Mouse (Mus musculus) stomach, embryonic 15.5 days (tissue): Measurements from ENCODE around the gene Tshb. TPM values are rescaled to one million over a fixed set of nuclear protein-coding genes. Genes with fewer than 3 reads are reported as not detected.

Experiments
- ATAC-seq: fragments of 200-750 bp; cut with Nextera tagmentation; 2 replicates; pipeline ENCODE4 v1.8.0; 2017; ENCODE audit warnings: low read depth, moderate number of reproducible peaks, moderate TSS enrichment; ENCODE audit not compliant: insufficient read depth, low FRiP score
- H3K27ac ChIP-seq: fragments of 300-500 bp; sonication (generic); 2 replicates; pipeline ENCODE4 v1.5.1; 2015; ENCODE audit warnings: mild to moderate bottlenecking, inconsistent platforms
- H3K27me3 ChIP-seq: fragments of 300-500 bp; sonication (generic); replicated peaks from 2 replicates; pipeline ENCODE4 v1.6.1; 2015; ENCODE audit warnings: inconsistent platforms
- H3K36me3 ChIP-seq: fragments of 300-500 bp; sonication (generic); 2 replicates; pipeline ENCODE4 v1.6.1; 2015; ENCODE audit warnings: inconsistent platforms
- H3K4me1 ChIP-seq: fragments of 300-500 bp; sonication (generic); 2 replicates; pipeline ENCODE4 v1.6.1; 2015; ENCODE audit warnings: inconsistent platforms
- H3K4me2 ChIP-seq: fragments of 300-500 bp; sonication (generic); 2 replicates; pipeline ENCODE4 v1.6.1; 2015; ENCODE audit warnings: mild to moderate bottlenecking, inconsistent platforms
- H3K4me3 ChIP-seq: fragments of 300-500 bp; sonication (generic); replicated peaks from 2 replicates; pipeline ENCODE4 v1.5.1; 2015; ENCODE audit warnings: inconsistent platforms
- H3K9ac ChIP-seq: fragments of 300-500 bp; sonication (generic); 2 replicates; pipeline ENCODE4 v1.6.1; 2015; ENCODE audit warnings: inconsistent platforms
- H3K9me3 ChIP-seq: fragments of 300-500 bp; sonication (generic); 2 replicates; pipeline ENCODE4 v1.6.1; 2016; ENCODE audit warnings: inconsistent platforms
- WGBS: fragments of 180-500 bp; shearing (Covaris S2); methylation state at CpG from one replicate; pipeline ENCODE4 v1.1.7; 2015; 5-methylcytosine and 5-hydroxymethylcytosine counted together
- polyA plus RNA-seq: library from polyadenylated mRNA; unstranded; fragments of >200 nt; fragmentation: Nextera tagmentation; extraction: Ambion mirVana; gene quantifications from 2 replicates; pipeline ENCODE4 v1.2.1, GENCODE M21; 2015

The Tshb gene
- polyA plus RNA-seq, 1 experiment from 2014 or later = 0.10 TPM

DNA sequence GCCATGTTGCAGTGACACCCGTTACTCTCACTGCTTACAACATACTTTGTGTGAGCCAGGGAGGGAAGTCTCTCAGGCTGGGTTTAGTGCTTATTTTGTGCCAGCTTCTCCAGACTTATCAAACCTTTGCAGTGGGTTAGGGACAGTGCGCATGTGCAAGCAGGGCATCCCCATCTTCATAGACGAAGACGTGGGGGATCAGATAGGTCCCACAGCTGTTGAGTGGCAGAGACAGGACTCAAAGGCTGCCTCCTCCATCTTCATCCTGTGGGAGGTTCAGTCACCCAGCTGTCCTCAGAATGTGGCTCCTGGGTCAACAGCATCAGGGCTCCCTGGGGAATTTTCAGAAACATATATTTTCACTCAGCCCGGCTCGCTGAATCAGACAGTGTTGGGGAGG, 46.1 kb downstream of the Tshb start:
- Histone ChIP-seq H3K4me3 (no peak overlapping the region), H3K36me3 (no peaks in the 10 kb centered on the region), H3K27ac (no peak overlapping the region), H3K9me3 (no peaks in the 10 kb centered on the region), H3K4me1 (peaks cover 5% of the 10 kb centered on the region; the same call in 1 of the 2 replicates), H3K4me2 (no peak overlapping the region; the same call in none of the 2 replicates), H3K9ac (no peak overlapping the region), H3K27me3 (no peaks in the 10 kb centered on the region)
- ATAC-seq = no peak
- 67% methylated on average over 6 of the region's 6 CpGs for whole genome bisulfite sequencing

DNA sequence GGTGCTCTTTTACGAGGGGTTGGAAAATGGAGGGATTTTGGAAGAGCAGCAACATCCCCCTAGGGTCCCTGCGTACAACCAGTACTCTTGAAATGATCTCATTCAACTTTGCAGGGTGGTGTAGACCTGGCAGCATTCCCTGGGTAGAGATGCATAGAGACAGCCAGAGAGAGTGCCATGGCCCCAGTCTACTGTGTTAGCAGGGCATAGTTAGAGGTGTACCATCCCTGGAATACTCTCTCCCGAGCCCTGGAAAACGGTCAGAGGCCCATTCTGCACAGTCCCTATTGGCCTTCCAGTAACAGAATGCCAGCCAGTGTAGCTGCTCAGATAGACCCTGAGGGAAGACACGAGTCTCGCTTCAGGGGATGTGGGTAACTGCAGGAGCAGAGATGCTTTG, 46.9 kb downstream of the Tshb start:
- Histone ChIP-seq H3K9ac (no peak overlapping the region), H3K4me1 (peaks cover 5% of the 10 kb centered on the region; the same call in 1 of the 2 replicates), H3K27me3 (no peaks in the 10 kb centered on the region), H3K27ac (no peak overlapping the region), H3K9me3 (no peaks in the 10 kb centered on the region), H3K36me3 (no peaks in the 10 kb centered on the region), H3K4me2 (peak overlapping the region; percentile 94), H3K4me3 (peak overlapping the region; percentile 77)
- no peak for ATAC-seq
- WGBS = 63% methylated on average over 6 of the region's 6 CpGs

DNA sequence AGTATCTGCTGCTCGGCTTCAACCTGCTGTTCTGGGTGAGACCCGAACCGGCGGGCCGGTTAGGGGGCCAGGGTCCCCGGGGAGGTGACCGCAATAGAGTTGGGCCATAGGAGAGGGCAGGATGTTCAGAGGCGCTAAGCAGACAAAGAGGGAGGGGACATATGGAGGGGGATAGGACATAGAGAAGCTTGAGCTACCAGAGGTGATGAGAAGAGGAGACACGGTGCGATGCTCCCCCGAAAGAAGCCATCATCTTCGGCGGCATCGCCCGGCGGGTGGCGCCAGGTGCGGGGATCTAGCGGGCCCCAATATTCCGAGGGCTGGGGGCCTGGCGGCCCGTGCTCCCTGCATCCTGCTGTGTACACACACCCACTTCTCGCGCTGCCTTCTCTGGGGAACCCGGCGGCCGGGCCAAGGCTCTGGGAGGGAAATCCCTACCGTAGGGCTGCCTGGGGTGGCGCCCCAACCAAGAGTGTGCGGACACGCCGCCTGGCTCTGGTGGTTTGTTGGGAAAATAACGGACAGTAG, 47.4 kb downstream of the Tshb start:
- H3K27ac ChIP-seq = peak overlapping the region; percentile 49
- peak; percentile 72 for ATAC-seq
- peak overlapping the region; percentile 94 for H3K4me2 ChIP-seq
- no peaks in the 10 kb centered on the region for H3K36me3 ChIP-seq
- H3K4me1 ChIP-seq = peaks cover 5% of the 10 kb centered on the region; the same call in 1 of the 2 replicates
- peak overlapping the region; percentile 77 for H3K4me3 ChIP-seq
- no peaks in the 10 kb centered on the region for H3K9me3 ChIP-seq
- H3K27me3 ChIP-seq = no peaks in the 10 kb centered on the region
- under 1% methylated on average over 33 of the region's 33 CpGs for WGBS
- peak overlapping the region; percentile 42 for H3K9ac ChIP-seq

DNA sequence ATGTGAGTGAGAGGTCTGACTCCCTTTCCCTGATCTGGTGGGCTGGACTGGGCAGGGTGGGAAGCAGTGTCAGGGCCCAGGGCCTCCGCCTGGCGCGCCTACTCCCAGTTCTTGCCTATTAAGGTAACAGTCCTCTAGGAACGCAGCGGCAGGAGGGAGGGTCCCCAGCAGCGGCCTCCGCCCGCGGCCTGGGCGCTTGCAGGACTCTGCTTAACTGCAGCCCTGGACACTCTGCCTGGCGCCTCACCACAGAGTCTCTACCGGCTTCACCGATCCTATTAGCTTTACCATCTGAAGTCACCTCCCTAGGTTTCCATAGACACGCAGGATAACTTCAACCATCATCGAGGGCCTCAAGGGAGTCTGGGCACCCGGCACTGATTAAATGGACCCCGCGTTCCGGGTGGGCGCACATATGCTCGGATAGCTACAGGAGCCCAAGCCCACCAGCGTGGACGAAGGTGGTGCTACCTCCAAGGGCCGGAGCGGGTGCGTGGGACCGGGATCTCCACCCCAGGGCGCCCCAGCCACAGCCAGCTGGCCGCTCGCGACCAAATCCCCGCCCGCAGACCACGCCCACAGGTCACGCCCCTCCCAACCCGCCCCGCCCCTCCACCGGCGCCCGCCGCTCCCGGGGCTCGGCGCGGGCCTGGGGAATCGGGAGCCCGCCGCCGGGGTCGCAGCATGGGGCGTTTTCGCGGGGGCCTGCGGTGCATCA, 48.0 kb downstream of the Tshb start, which contains the start of gene Tspan2:
TSS of gene Tspan2 (plus strand) at position 217 of the 718 bp plus-strand sequence.
- peak within 1 kb of the TSS; percentile 86 for H3K27ac ChIP-seq
- peak within 1 kb of the TSS; percentile 94 for H3K4me2 ChIP-seq
- no peaks in the 10 kb centered on the region for H3K27me3 ChIP-seq
- H3K9ac ChIP-seq = peak within 1 kb of the TSS; percentile 42
- H3K36me3 ChIP-seq = no peaks in the 10 kb centered on the region
- peak within 1 kb of the TSS; percentile 77 for H3K4me3 ChIP-seq
- peak; percentile 71 for ATAC-seq
- no peaks in the 10 kb centered on the region for H3K9me3 ChIP-seq
- H3K4me1 ChIP-seq = peaks cover 5% of the 10 kb centered on the region; the same call in 1 of the 2 replicates
- WGBS = under 1% methylated on average over 43 of the region's 54 CpGs

DNA sequence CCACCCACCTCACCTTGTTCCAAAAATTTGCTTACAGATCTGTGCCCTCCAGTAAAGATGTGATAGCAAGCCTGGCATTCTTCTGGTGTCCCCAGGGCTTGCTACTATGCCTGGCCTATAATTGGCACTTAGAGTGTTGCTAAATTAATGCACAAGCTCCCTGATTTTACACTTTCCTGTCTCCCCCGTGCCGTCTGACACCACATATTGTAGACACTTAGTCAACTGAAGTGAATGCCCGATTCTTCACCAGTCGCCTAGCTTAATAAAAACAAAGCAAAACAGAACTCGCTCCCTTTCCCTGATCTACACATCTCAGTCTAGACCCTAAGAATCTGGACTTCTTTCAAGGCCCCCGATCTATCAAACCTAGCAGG, 48.6 kb downstream of the Tshb start:
- Histone ChIP-seq H3K4me3 (peak overlapping the region; percentile 77), H3K27me3 (no peaks in the 10 kb centered on the region), H3K9me3 (no peaks in the 10 kb centered on the region), H3K4me1 (peaks cover 5% of the 10 kb centered on the region; the same call in 1 of the 2 replicates), H3K9ac (no peak overlapping the region), H3K4me2 (peak overlapping the region; percentile 94), H3K27ac (peak overlapping the region; percentile 86), H3K36me3 (no peaks in the 10 kb centered on the region)
- 40% methylated on average over 6 of the region's 6 CpGs for WGBS
- no peak for ATAC-seq

DNA sequence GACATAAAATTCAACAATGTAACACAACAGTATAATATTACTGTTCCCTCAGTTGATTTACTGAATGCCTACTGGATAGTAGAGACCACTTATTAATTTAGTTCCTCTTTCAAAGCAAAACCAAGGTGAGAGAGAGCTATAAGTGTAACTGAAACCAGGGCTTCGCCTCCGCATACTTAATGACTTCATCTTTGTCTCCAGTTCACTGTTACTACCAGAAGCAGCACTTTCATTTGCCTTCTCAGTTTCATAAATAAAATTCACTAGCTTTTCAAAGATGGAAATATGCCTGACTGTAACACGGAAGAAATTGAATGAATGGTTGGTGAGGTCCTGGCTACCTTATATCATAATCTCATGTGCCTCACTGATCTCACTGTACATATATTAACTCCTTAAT, 49.5 kb downstream of the Tshb start:
- H3K27me3 ChIP-seq = no peaks in the 10 kb centered on the region
- 84% methylated on average over 3 of the region's 3 CpGs for WGBS
- H3K9ac ChIP-seq = no peak overlapping the region
- no peak overlapping the region for H3K4me2 ChIP-seq
- no peak overlapping the region; the same call in 1 of the 2 replicates for H3K27ac ChIP-seq
- H3K9me3 ChIP-seq = no peaks in the 10 kb centered on the region
- no peak overlapping the region for H3K4me3 ChIP-seq
- H3K36me3 ChIP-seq = no peaks in the 10 kb centered on the region
- no peak for ATAC-seq
- peaks cover 5% of the 10 kb centered on the region; the same call in 1 of the 2 replicates for H3K4me1 ChIP-seq

DNA sequence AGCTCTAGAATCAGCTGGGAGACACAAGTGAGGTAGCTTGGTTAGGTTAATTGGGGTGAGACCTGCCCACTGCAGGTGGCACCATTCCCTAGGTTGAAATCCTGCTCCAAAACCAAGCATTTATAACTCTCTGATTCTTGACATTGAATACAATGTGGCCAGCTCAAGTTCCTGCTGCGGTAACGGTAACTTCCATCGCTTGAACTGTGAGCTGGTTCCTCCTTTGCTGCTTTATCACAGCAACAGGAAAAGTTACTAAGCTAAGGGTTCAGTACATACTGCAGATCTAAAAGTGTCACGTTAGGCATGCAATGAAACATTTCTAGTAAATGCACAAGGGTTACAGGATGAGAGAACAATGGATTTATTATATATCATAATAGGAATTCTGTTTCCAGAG, 49.9 kb downstream of the Tshb start:
- Histone ChIP-seq H3K27me3 (no peaks in the 10 kb centered on the region), H3K4me1 (peaks cover 5% of the 10 kb centered on the region; the same call in 1 of the 2 replicates), H3K9ac (no peak overlapping the region), H3K9me3 (no peaks in the 10 kb centered on the region), H3K27ac (no peak overlapping the region), H3K4me2 (no peak overlapping the region), H3K4me3 (no peak overlapping the region), H3K36me3 (no peaks in the 10 kb centered on the region)
- whole genome bisulfite sequencing = 81% methylated on average over 4 of the region's 4 CpGs
- no peak for ATAC-seq

DNA sequence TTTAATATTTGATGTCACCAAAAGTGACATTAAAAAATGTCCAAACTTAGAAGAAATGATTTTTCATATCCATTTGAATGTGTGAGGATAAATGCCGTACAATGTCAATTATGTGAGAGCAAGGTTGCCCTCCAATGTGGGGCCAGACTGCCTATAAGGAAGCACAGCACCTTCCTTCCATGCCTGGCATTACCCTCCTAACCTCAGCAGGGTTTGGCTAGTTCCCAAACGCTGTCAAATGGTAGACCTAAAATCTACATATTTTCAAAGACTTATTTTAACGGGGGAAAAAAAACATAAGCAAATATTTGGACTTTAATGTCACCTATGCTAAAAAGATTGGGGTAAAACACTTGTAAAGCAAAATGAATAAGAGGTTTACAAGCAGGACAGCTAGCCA, 51.4 kb downstream of the Tshb start:
- Histone ChIP-seq H3K9ac (no peak overlapping the region), H3K4me1 (0 out of 2 replicates have a peak, but pooled peaks cover 5% of the 10 kb centered on the region), H3K27me3 (no peaks in the 10 kb centered on the region), H3K4me2 (no peak overlapping the region), H3K9me3 (no peaks in the 10 kb centered on the region), H3K36me3 (no peaks in the 10 kb centered on the region), H3K4me3 (no peak overlapping the region), H3K27ac (no peak overlapping the region)
- WGBS = 65% methylated on average over 3 of the region's 3 CpGs
- ATAC-seq = no peak

DNA sequence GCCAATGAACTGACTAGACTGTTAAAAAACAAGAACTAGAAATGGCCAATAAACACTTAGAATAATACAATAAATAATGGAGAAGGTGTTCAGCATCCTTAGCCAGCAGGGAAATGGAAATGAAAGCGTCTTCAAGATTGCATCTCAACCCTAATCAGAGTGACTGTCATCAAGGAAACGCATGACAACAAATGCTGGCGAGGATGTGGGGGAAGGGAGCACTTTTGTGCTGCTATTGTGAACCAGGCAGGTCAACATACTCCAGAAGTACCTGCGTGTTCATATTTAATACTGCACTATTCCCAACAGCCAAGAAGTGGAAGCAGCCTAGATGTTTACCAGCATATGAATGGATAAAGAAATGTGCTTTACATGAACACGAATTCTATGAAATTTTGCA, 53.1 kb downstream of the Tshb start:
- 50% methylated on average over 5 of the region's 5 CpGs for WGBS
- no peak overlapping the region for H3K4me2 ChIP-seq
- H3K36me3 ChIP-seq = no peaks in the 10 kb centered on the region
- no peaks in the 10 kb centered on the region for H3K4me1 ChIP-seq
- no peak overlapping the region for H3K27ac ChIP-seq
- no peaks in the 10 kb centered on the region for H3K9me3 ChIP-seq
- H3K27me3 ChIP-seq = no peaks in the 10 kb centered on the region
- no peak overlapping the region for H3K9ac ChIP-seq
- ATAC-seq = no peak
- no peak overlapping the region for H3K4me3 ChIP-seq

Other genes with a start within 250 kb of the Tshb start
- gene Tspan2, start 48.2 kb downstream of the Tshb start, polyA plus RNA-seq = 19.2 and 20.4 TPM in 2 replicates
- not detected in 2 replicates for gene Sycp1, start 153.4 kb upstream of the Tshb start, polyA plus RNA-seq
- gene Nr1h5, start 181.4 kb upstream of the Tshb start, polyA plus RNA-seq = 0.13 and 0.37 TPM in 2 replicates
- gene Sike1, start 213.0 kb upstream of the Tshb start, polyA plus RNA-seq = 50.6 and 56.0 TPM in 2 replicates
- 291 and 302 TPM in 2 replicates for gene Csde1, start 237.7 kb upstream of the Tshb start, polyA plus RNA-seq